Mouse (Mus musculus): ENCODE data around the gene Pacs1.
A peak's percentile ranks its signal among the peaks of the same experiment; 100 is the strongest.
"Not testable (repeated sequence)": the region's sequence is repeated elsewhere in the genome, so short reads cannot be mapped to it uniquely, and the experiment has no call there.

Pacs1 gene

GRCm38 (mm10) chr19:5097521-5098362 is 175.2 kb downstream of the Pacs1 start:
- DNase-seq (ENCODE audit: low spot score), result no peak

- no peak for DNase-seq (ENCODE audit: low spot score)
These were observed 176.9 kb downstream of the Pacs1 start for GRCm38 (mm10) chr19:5095887-5096474.

- peak; percentile 34 for DNase-seq (ENCODE audit: low spot score)
These were observed 178.0 kb downstream of the Pacs1 start for GRCm38 (mm10) chr19:5094746-5095417.

GRCm38 (mm10) chr19:5094243-5094632 is 178.7 kb downstream of the Pacs1 start:
- DNase-seq (ENCODE audit: low spot score), result peak; percentile 97

- DNase-seq (ENCODE audit: low spot score), result no peak
These were observed 179.3 kb downstream of the Pacs1 start for GRCm38 (mm10) chr19:5093481-5094242.

- no peak for DNase-seq (ENCODE audit: low spot score)
These were observed 180.8 kb downstream of the Pacs1 start for GRCm38 (mm10) chr19:5092083-5092482.

GRCm38 (mm10) chr19:5089324-5089723 is 183.6 kb downstream of the Pacs1 start:
- no peak for DNase-seq (ENCODE audit: low spot score)

- DNase-seq (ENCODE audit: low spot score), result peak; percentile 99
These were observed 184.8 kb downstream of the Pacs1 start, which contains the start of gene Yif1a for GRCm38 (mm10) chr19:5087884-5088728. Gene Yif1a (plus strand): TSS chr19:5088538.

GRCm38 (mm10) chr19:5086533-5086932 is 186.4 kb downstream of the Pacs1 start:
- not testable (repeated sequence) for DNase-seq (ENCODE audit: low spot score)

GRCm38 (mm10) chr19:5085145-5085863 is 187.6 kb downstream of the Pacs1 start, which contains the start of gene Tmem151a:
Gene Tmem151a (minus strand): TSS chr19:5085531.
- DNase-seq (ENCODE audit: low spot score), result peak; percentile 85

GRCm38 (mm10) chr19:5084834-5085144 is 188.1 kb downstream of the Pacs1 start:
- peak; percentile 62 for DNase-seq (ENCODE audit: low spot score)

GRCm38 (mm10) chr19:5083961-5084833 is 188.7 kb downstream of the Pacs1 start:
- no peak for DNase-seq (ENCODE audit: low spot score)

Measured in MN1 (cell line).